Mouse (Mus musculus): ENCODE results near the gene Gm49333. TPM values are rescaled to one million over a fixed set of nuclear protein-coding genes. Genes with fewer than 3 reads are reported as not detected.

Gene Gm49333
- polyA plus RNA-seq, 1 experiment from 2014 or later: 0.21 TPM

DNA sequence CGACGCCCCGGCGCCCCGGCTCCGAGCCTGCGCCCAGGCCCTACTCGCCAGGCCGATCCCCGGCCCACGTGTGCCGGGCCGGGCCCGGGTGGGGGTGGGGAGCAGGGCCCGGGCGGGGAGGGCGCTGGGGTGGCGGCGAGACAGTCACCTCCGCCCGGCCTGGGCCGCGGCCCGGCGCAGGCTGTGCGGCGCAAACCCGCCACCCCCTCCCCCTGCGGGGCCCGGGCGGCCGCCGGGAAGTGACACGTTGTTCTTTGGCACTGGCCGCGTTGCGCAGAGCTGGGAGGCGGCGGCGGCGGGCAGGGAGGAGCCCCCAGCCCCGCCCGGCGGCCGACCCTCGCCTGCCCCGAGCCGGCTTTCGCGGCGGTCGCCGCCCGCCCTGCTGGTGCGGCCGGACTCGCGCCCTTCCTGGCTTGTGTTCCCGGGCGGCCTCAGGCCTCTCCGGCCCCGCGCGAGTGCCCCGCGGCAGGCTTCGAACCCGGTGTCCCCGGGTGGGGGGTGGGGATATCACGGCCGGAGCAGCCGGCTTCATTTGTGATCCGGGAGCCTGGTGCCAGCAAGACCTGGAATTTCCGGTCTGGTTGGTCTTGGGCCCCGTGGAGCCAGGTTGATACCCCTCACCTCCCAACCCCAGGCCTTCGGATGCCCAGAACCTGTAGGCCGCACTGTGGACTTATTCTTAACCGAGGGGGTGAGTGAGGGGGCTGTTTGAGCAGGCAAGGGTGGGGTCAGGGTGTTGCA, 61.7 kb downstream of the Gm49333 start:
- peak overlapping the region; percentile 81 for H3K4me3 ChIP-seq
- H3K9me3 ChIP-seq: no peaks in the 10 kb centered on the region
- H3K4me1 ChIP-seq: peaks cover 23% of the 10 kb centered on the region
- peak overlapping the region; percentile 84 for H3K27ac ChIP-seq
- no peaks in the 10 kb centered on the region for H3K27me3 ChIP-seq (replicated peaks)
- peaks cover 15% of the 10 kb centered on the region; the same call in 1 of the 2 replicates for H3K36me3 ChIP-seq (replicated peaks)
- peak overlapping the region; percentile 80 for H3K4me2 ChIP-seq
- ATAC-seq (replicated peaks): peak; percentile 86
- H3K9ac ChIP-seq: peak overlapping the region; percentile 90
- WGBS: under 1% methylated on average over 40 of the region's 78 CpGs

DNA sequence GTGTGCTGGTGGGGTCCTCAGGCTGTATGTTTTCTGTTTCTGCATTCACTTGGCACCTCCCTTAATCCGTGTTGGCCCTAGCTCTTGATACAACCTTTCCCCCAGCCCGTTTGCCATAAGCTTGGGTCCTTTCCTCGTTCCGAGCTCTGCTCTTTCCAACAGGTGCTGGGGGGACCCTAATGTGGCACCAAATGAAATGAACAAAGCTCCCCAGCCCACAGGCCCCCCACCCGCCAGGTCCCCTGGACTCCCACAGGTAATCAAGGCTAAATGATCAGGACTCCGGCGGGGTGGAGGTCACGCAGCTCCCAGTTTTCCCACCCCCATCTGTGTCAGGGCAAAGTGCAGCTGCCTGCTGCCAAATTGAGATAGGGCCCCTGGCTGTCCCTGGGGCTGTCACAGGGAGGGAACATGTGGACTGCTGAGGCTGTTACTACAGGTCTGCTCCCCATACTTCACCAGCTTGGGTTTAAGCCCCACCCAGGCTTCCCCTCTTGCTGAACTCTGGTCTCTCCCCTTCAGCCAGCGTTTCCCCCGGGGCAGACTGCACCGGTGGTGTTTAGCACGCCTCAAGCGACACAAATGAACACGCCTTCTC, 62.4 kb downstream of the Gm49333 start:
- peaks cover 23% of the 10 kb centered on the region for H3K4me1 ChIP-seq
- H3K4me3 ChIP-seq: peak overlapping the region; percentile 81
- 14% methylated on average over 14 of the region's 14 CpGs for WGBS
- H3K9me3 ChIP-seq: no peaks in the 10 kb centered on the region
- H3K27ac ChIP-seq: no peak overlapping the region; the same call in 1 of the 2 replicates
- H3K4me2 ChIP-seq: peak overlapping the region; percentile 80
- H3K27me3 ChIP-seq (replicated peaks): no peaks in the 10 kb centered on the region
- peaks cover 22% of the 10 kb centered on the region for H3K36me3 ChIP-seq (replicated peaks)
- no peak for ATAC-seq (replicated peaks)
- peak overlapping the region; percentile 90 for H3K9ac ChIP-seq

DNA sequence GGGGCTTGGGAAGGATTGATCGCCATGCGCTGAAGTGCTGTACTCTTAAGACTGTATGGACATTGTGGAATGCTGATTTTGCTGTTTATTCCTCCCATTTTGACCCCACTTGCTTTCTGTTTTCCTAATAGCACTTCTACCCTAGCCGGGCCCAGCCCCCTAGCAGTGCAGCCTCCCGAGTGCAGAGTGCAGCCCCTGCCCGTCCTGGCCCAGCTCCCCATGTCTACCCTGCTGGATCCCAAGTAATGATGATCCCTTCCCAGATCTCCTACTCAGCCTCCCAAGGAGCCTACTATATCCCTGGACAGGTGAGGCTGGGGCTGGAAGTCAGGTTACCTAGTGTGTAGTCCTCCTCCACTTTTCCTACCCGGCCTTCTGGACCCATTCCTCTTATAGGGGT, 63.8 kb downstream of the Gm49333 start:
- no peak overlapping the region for H3K27ac ChIP-seq
- no peaks in the 10 kb centered on the region for H3K27me3 ChIP-seq (replicated peaks)
- peaks cover 34% of the 10 kb centered on the region for H3K36me3 ChIP-seq (replicated peaks)
- peaks cover 23% of the 10 kb centered on the region for H3K4me1 ChIP-seq
- 91% methylated on average over 6 of the region's 6 CpGs for WGBS
- H3K4me3 ChIP-seq: no peak overlapping the region
- ATAC-seq (replicated peaks): no peak
- no peak overlapping the region for H3K4me2 ChIP-seq
- no peak overlapping the region for H3K9ac ChIP-seq
- no peaks in the 10 kb centered on the region for H3K9me3 ChIP-seq

DNA sequence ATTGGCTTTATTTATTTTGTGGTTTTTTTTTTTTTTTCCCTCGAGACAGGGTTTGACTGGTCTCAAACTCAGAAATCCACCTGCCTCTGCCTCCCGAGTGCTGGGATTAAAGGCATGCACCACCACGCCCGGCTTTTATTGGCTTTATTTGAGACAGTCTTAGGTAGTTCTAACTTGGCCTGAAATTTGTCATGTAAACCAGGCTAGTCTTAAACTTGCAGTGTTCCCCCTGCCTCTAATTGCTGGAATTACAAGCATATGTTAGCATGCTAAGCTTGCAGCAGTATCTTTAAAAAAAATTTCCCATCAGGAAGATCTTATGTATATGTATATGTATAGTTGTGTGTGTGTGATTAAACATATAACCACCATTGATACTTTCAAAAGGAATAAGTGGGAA, 65.3 kb downstream of the Gm49333 start:
- Histone ChIP-seq H3K4me1 (peaks cover 23% of the 10 kb centered on the region), H3K27ac (no peak overlapping the region), H3K9me3 (no peaks in the 10 kb centered on the region), H3K4me2 (no peak overlapping the region), H3K4me3 (no peak overlapping the region), H3K27me3 (replicated peaks) (no peaks in the 10 kb centered on the region), H3K9ac (no peak overlapping the region), H3K36me3 (replicated peaks) (peaks cover 49% of the 10 kb centered on the region)
- 89% methylated on average over 4 of the region's 4 CpGs for WGBS
- ATAC-seq (replicated peaks): no peak

DNA sequence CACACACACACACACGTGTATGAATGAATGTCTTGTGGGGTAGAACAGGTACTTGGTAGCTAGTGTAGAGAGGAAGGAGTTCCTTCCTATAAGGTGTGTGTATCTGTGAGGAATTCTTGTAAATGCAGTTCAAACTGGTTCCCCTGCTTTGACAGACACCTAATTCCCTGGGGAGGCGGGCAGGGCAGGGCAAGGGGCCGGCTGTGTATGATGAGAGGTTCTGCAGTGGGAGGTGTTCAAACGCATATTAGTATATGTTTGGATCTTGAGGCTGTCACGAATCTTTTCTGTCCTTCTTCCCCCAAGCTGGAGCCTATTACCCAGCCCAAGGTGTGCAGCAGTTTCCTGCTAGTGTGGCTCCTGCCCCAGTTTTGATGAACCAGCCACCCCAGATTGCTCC, 66.0 kb downstream of the Gm49333 start:
- no peaks in the 10 kb centered on the region for H3K27me3 ChIP-seq (replicated peaks)
- peaks cover 56% of the 10 kb centered on the region for H3K36me3 ChIP-seq (replicated peaks)
- H3K4me3 ChIP-seq: no peak overlapping the region
- no peak overlapping the region for H3K4me2 ChIP-seq
- no peak for ATAC-seq (replicated peaks)
- peaks cover 19% of the 10 kb centered on the region for H3K4me1 ChIP-seq
- H3K9me3 ChIP-seq: no peaks in the 10 kb centered on the region
- H3K27ac ChIP-seq: no peak overlapping the region
- 91% methylated on average over 5 of the region's 5 CpGs for WGBS
- no peak overlapping the region for H3K9ac ChIP-seq

DNA sequence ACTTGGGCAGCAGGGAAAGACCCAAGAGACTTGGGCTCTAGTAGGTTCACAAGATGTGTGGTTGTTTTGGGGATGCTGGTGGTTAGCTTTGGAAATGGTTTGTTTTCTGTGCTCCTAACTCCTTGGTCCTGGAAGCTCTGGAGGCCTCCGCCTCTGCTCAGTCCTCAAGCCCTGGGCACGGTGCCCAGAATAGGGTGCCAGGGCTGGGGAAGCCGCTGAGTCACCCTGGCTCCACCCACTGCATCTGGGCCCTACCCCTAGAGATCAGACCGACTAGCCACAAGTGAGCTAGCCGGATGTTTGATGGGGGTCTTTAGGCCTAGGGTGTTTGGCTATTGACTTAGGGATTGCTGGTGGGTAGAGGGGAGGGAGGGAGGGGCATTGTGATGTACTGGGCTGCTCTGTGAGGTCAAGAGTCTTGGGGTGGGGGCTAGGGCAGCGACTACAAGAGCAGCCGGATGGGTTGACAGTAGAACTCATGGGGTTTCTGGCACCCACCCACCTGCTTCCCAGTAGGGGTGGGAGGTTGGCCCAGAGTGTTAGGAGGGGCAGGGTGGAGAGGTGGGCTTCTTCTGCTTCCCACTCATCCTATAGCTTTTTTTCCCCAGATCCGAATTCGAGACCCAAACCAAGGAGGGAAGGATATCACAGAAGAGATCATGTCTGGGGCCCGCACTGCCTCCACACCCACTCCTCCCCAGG, 66.7 kb downstream of the Gm49333 start:
- Histone ChIP-seq H3K27ac (no peak overlapping the region), H3K4me3 (no peak overlapping the region), H3K4me1 (peaks cover 19% of the 10 kb centered on the region), H3K9me3 (no peaks in the 10 kb centered on the region), H3K4me2 (no peak overlapping the region), H3K27me3 (replicated peaks) (no peaks in the 10 kb centered on the region), H3K9ac (no peak overlapping the region), H3K36me3 (replicated peaks) (peaks cover 61% of the 10 kb centered on the region)
- WGBS: 84% methylated on average over 10 of the region's 10 CpGs
- ATAC-seq (replicated peaks): no peak

DNA sequence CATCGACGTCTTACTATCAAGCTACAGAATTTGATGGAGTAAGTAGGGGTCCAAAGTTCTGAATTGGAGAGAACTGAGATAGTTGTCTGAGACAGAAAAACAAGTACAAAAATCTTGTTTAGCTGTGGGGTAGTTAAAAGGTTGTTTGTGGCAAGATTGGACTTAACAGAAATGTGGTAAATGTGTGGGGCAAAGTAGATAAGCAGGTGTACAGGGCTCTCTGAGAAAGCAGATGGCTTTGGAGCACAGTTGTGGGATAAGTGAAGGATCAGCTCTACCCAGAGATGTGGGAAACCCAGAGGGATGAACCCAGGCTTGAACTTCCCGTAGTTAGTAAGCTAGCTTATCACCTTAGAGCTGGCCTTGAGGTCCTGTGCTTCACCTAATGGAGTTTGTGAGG, 79.4 kb downstream of the Gm49333 start:
- no peak overlapping the region for H3K4me3 ChIP-seq
- peaks cover 29% of the 10 kb centered on the region for H3K4me1 ChIP-seq
- no peak overlapping the region for H3K27ac ChIP-seq
- no peak for ATAC-seq (replicated peaks)
- H3K4me2 ChIP-seq: no peak overlapping the region
- no peak overlapping the region for H3K9ac ChIP-seq
- no peaks in the 10 kb centered on the region for H3K9me3 ChIP-seq
- WGBS: 94% methylated on average over 3 of the region's 3 CpGs
- peaks cover 46% of the 10 kb centered on the region for H3K36me3 ChIP-seq (replicated peaks)
- no peaks in the 10 kb centered on the region for H3K27me3 ChIP-seq (replicated peaks)

DNA sequence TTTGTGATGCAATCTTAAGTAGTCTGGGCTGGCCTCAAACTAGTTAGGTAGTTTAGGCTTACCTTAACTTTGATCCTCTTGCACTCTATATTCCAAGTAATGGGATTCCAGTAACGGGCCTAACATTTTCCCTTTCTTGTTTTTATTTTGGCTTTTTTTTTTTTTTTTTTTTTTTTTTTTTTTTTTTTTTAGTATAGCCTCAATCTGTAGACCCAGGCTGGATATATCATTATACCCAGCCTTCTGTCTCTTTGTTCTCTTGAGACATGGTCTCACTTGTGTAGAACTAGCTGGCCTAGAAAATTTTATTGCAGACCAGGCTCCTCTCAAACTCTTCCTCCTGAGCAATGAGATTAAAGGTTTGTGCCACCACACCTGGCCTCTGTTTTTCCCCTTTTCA, 80.2 kb downstream of the Gm49333 start:
- Histone ChIP-seq H3K9me3 (no peaks in the 10 kb centered on the region), H3K4me1 (peaks cover 36% of the 10 kb centered on the region), H3K27me3 (replicated peaks) (no peaks in the 10 kb centered on the region), H3K27ac (no peak overlapping the region), H3K4me3 (no peak overlapping the region), H3K36me3 (replicated peaks) (peaks cover 37% of the 10 kb centered on the region), H3K4me2 (no peak overlapping the region), H3K9ac (no peak overlapping the region)
- ATAC-seq (replicated peaks): no peak
- 88% methylated on average over 1 of the region's 1 CpGs for WGBS

DNA sequence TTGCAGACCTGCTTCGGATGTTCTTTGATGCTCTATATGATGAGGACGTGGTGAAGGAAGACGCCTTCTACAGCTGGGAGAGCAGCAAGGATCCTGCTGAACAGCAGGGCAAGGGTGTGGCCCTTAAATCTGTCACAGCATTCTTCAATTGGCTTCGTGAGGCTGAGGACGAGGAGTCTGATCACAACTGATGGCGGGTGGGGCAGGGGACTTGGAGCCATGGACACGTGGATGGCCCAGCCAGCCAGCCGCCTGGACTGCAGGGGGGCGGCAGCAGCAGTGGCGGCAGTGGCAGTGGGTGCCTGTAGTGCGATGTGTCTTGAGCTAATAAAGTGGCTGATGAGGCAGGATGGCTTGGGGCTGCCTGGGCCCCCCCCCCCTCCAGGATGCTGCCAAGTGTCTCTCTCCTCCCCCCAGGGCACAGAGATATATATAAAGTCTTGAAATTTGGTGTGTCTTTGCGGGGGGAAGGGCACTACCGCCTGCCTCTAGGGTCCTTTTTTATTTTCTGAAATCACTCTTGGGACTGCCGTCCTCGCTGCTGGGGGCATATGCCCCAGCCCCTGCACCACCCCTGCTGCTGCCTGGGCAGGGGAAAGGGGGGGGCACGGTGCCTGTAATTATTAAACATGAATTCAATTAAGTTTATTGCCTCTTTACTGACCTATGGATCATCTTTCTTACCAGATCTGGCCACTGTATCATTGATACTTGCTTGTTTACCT, 81.0 kb downstream of the Gm49333 start:
- Histone ChIP-seq H3K36me3 (replicated peaks) (peaks cover 29% of the 10 kb centered on the region), H3K4me2 (peak overlapping the region; percentile 87), H3K4me1 (peaks cover 42% of the 10 kb centered on the region), H3K4me3 (no peak overlapping the region), H3K27me3 (replicated peaks) (no peaks in the 10 kb centered on the region), H3K9me3 (no peaks in the 10 kb centered on the region), H3K27ac (peak overlapping the region; percentile 98), H3K9ac (peak overlapping the region; percentile 85; the same call in 1 of the 2 replicates)
- 39% methylated on average over 16 of the region's 16 CpGs for WGBS
- ATAC-seq (replicated peaks): no peak

DNA sequence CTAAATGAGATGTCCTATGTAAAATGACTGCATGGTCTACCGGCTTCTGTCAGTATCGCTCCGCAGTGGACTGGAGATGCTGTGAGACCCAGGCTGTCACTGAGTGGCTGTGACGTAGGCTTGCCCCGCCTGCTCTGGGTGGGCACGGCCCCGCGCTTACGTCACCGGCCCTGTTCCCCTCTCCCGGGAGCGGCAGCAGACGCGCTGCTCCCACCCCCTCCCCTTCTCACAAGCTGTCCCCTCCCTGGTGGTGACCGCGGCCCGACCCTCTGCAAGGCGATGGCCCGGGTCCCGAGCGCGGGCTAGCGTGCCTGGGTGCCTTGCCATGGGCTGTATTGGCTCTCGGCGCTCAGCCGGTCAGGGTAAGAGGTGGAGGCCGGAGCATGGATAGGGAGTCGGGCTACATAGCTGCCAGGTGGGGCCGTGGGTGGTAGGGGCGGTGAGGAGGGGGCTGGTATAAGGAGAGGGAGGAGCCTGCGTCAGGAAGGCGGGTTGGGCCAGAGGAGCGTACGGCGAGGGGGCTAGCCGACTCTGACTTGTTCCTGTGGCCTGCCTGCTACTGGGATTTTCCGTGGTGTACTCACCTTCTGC, 81.8 kb downstream of the Gm49333 start, which contains the start of gene Fam131a:
Gene Fam131a, plus strand, starts transcription at position 131 of the 591 bp plus-strand sequence.
- Histone ChIP-seq H3K4me3 (peak within 1 kb of the TSS; percentile 75), H3K27ac (peak within 1 kb of the TSS; percentile 98), H3K4me1 (peaks cover 42% of the 10 kb centered on the region), H3K36me3 (replicated peaks) (peaks cover 23% of the 10 kb centered on the region), H3K9me3 (no peaks in the 10 kb centered on the region), H3K27me3 (replicated peaks) (no peaks in the 10 kb centered on the region), H3K4me2 (peak within 1 kb of the TSS; percentile 87), H3K9ac (peak within 1 kb of the TSS; percentile 85)
- peak; percentile 95 for ATAC-seq (replicated peaks)
- WGBS: under 1% methylated on average over 37 of the region's 37 CpGs

DNA sequence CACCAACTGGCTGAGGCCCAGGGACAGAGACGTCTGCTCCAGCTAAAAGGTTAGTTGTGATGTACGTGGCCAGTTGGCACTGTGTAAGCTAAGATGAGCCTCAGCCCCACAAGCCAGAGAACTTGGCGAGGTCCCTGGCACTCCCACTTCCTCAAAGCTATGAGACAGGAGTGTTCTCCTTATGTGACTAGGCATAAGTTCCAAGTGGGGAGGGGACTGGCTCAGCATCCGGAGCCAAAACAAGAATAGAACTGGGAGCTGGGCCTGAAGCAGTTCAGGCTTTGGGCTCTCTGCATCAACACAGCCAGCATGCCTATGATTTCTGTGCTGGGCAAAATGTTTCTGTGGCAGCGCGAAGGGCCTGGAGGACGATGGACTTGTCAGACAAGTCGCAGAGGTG, 83.4 kb downstream of the Gm49333 start:
- H3K4me3 ChIP-seq: no peak overlapping the region
- WGBS: 77% methylated on average over 8 of the region's 8 CpGs
- H3K4me1 ChIP-seq: peaks cover 42% of the 10 kb centered on the region
- H3K9ac ChIP-seq: no peak overlapping the region
- H3K27me3 ChIP-seq (replicated peaks): no peaks in the 10 kb centered on the region
- peak overlapping the region; percentile 87 for H3K4me2 ChIP-seq
- ATAC-seq (replicated peaks): no peak
- peak overlapping the region; percentile 83 for H3K27ac ChIP-seq
- H3K36me3 ChIP-seq (replicated peaks): peaks cover 9% of the 10 kb centered on the region
- H3K9me3 ChIP-seq: no peaks in the 10 kb centered on the region

All from midbrain, embryonic 15.5 days (tissue).